Mouse (Mus musculus) ES-E14 (cell line): ENCODE data around the gene Gpx5.

Experiments
- HCFC1 ChIP-seq: IDR thresholded peaks from 2 replicates; pipeline ENCODE4 v1.6.1; 2012; ENCODE audit warnings: low read length, inconsistent platforms, borderline replicate concordance; ENCODE audit not compliant: insufficient read depth
- ZC3H11A ChIP-seq: IDR thresholded peaks from 2 replicates; pipeline ENCODE4 v1.6.1; 2012; ENCODE audit warnings: low read depth, mild to moderate bottlenecking, inconsistent platforms, low read length, borderline replicate concordance
- ZNF384 ChIP-seq: IDR thresholded peaks from 2 replicates; pipeline ENCODE4 v1.6.1; 2012; ENCODE audit warnings: low read depth, low read length, inconsistent platforms

DNA sequence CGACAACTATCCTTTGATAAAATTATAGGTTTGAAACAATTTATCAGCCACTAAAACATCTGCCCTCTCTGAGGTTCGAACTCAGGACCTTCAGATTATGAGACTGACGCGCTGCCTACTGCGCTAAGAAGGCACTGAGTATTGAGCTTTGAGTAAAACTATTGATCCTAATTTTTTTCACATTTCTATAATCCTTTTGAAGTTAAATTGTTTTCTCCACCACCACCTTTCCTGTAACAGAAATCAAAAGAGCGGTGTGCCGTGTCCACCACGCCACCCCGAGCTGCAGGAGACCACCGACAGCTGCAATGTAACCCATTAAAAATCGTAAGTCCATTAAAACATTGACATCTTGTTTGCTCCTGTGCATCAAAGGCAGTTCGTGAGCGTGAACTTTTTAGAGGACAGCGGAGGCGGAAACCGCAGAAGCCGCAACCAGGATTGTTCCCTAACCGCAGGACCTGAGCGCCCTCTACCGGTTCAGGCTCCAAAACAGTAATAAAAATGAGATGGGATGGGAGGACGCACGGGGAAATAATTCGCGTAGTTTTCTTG lies 34.2 kb upstream of the Gpx5 start:
- TF ChIP-seq HCFC1 (0 out of 2 replicates have a peak, but pooled peaks have one; percentile 44), ZNF384 (no peak), ZC3H11A (peak; percentile 73)
